Mouse (Mus musculus) heart, adult 2 months (tissue): ENCODE measurements around the gene Tmem63a. TPM values are rescaled to one million over a fixed set of nuclear protein-coding genes. Genes with fewer than 3 reads are reported as not detected.
"Not testable (repeated sequence)": the region's sequence is repeated elsewhere in the genome, so short reads cannot be mapped to it uniquely, and the experiment has no call there.

Source experiments
- DNase-seq, 2 experiments: peaks; one replicate each; pipeline ENCODE4 v3.0.0; 2021
- H3K27ac ChIP-seq: fragments of 200-600 bp; 2 replicates; pipeline ENCODE4 v1.8.1; 2022
- H3K27me3 ChIP-seq: fragments of 200-500 bp; 2 replicates; pipeline ENCODE4 v1.6.1; 2012; ENCODE audit warnings: mild to moderate bottlenecking, low read length, inconsistent platforms, mixed read lengths; ENCODE audit not compliant: control insufficient read depth, insufficient read depth
- H3K36me3 ChIP-seq: fragments of 200-500 bp; 2 replicates; pipeline ENCODE4 v1.6.1; 2012; ENCODE audit warnings: low read length, inconsistent platforms; ENCODE audit not compliant: control insufficient read depth, insufficient read depth
- H3K4me1 ChIP-seq: fragments of 200-500 bp; 2 replicates; pipeline ENCODE4 v1.6.1; 2011; ENCODE audit warnings: low read length; ENCODE audit not compliant: control insufficient read depth, insufficient read depth
- H3K4me3 ChIP-seq: fragments of 200-600 bp; 2 replicates; pipeline ENCODE4 v1.8.1; 2022
- H3K79me2 ChIP-seq: fragments of 200-500 bp; replicated peaks from 2 replicates; pipeline ENCODE4 v1.6.1; 2012; ENCODE audit warnings: mild to moderate bottlenecking, inconsistent platforms, low read length, moderate library complexity, mixed read lengths; ENCODE audit not compliant: control insufficient read depth, insufficient read depth
- H3K9ac ChIP-seq: fragments of 200-500 bp; 2 replicates; pipeline ENCODE4 v1.6.1; 2012; ENCODE audit warnings: low read depth, mild to moderate bottlenecking, control low read depth, inconsistent platforms, low read length, mixed read lengths
- CTCF ChIP-seq: fragments of 200-600 bp; IDR thresholded peaks from 2 replicates; pipeline ENCODE4 v1.8.1; 2022; ENCODE audit warnings: antibody characterized with exemption, mild to moderate bottlenecking, moderate library complexity
- EP300 ChIP-seq: fragments of 200-500 bp; IDR thresholded peaks from 2 replicates; pipeline ENCODE4 v1.6.1; 2011; ENCODE audit warnings: low read depth, low read length, control low read depth; ENCODE audit not compliant: insufficient read depth
- POLR2A ChIP-seq: fragments of 200-500 bp; IDR thresholded peaks from 2 replicates; pipeline ENCODE4 v1.6.1; 2011; ENCODE audit warnings: mild to moderate bottlenecking, low read depth, low read length, control low read depth; ENCODE audit not compliant: insufficient read depth
- WGBS: fragments of 180-500 bp; shearing (Covaris S2); methylation state at CpG from one replicate; pipeline ENCODE4 v1.1.7; 2018; 5-methylcytosine and 5-hydroxymethylcytosine counted together
- intact Hi-C: fragments of 180-260 bp; cut with DNase I; formaldehyde crosslinking; loops from one replicate; pipeline ENCODE4 v1.15.1; 2025
- long read RNA-seq: library from polyadenylated mRNA; stranded (forward); transcript quantifications from one replicate; pipeline ENCODE4 v2.0.0, GENCODE M21; 2021
- polyA plus RNA-seq: library from polyadenylated mRNA; depleted of rRNA; stranded (reverse); fragments of >200 nt; gene quantifications from 2 replicates; pipeline ENCODE4 v1.2.3, GENCODE M21; 2012; rRNA removed
- total RNA-seq, 2 experiments: library from RNA; stranded (reverse); gene quantifications; 2 replicates each; pipeline ENCODE4 v1.2.3; 2021

Tmem63a gene
- total RNA-seq (10 to 100 TPM; 13.2 to 15.8 TPM), polyA plus RNA-seq (27.5 and 34.5 TPM in 2 replicates)
- long read RNA-seq, transcript Tmem63a-201 (23 exons, 3,306 nt) = major isoform, 9 of 16 reads
- long read RNA-seq, partial matches to known transcripts = 3 of 16 reads
- long read RNA-seq, other reads (novel, unspliced or antisense) = 4 of 16 reads

GRCm38 (mm10) chr1:180942166-180943031, at the start of gene Tmem63a:
Gene Tmem63a (plus strand): TSS chr1:180942344.
- peak; percentile 65; the same call in 1 of the 2 replicates for TF ChIP-seq POLR2A
- 0 out of 2 replicates have a peak, but pooled peaks have one; percentile 15 for TF ChIP-seq EP300
- TF ChIP-seq CTCF = no peak
- peak within 1 kb of the TSS; percentile 91 for H3K27ac ChIP-seq
- under 1% methylated on average over 73 of the region's 73 CpGs for WGBS
- H3K4me1 ChIP-seq = peaks cover 22% of the 10 kb centered on the region
- no peaks in the 10 kb centered on the region for H3K79me2 ChIP-seq
- no peaks in the 10 kb centered on the region for H3K36me3 ChIP-seq
- H3K9ac ChIP-seq = peak within 1 kb of the TSS; percentile 77
- peak; percentile 85 to 89 for DNase-seq
- no peaks in the 10 kb centered on the region for H3K27me3 ChIP-seq
- intact Hi-C loops = loop anchor here (2.0 kb wide), 1 partner anchor 38 kb away; the partner anchor contains the start of gene Pycr2
- peak within 1 kb of the TSS; percentile 96 for H3K4me3 ChIP-seq

GRCm38 (mm10) chr1:180892808-180893207, 49.3 kb upstream of the Tmem63a start, which contains the start of gene Lefty2:
Gene Lefty2 (plus strand): TSS chr1:180893108.
- no peak within 1 kb of the TSS for H3K4me3 ChIP-seq
- peaks cover 4% of the 10 kb centered on the region for H3K27me3 ChIP-seq
- intact Hi-C loops = no loop called here
- no peak within 1 kb of the TSS for H3K9ac ChIP-seq
- no peak within 1 kb of the TSS for H3K27ac ChIP-seq
- no peaks in the 10 kb centered on the region for H3K36me3 ChIP-seq
- H3K4me1 ChIP-seq = peaks cover 6% of the 10 kb centered on the region
- TF ChIP-seq POLR2A (no peak), CTCF (no peak)
- no peaks in the 10 kb centered on the region for H3K79me2 ChIP-seq
- DNase-seq = no peak
- WGBS = 52% methylated on average over 10 of the region's 10 CpGs

DNA sequence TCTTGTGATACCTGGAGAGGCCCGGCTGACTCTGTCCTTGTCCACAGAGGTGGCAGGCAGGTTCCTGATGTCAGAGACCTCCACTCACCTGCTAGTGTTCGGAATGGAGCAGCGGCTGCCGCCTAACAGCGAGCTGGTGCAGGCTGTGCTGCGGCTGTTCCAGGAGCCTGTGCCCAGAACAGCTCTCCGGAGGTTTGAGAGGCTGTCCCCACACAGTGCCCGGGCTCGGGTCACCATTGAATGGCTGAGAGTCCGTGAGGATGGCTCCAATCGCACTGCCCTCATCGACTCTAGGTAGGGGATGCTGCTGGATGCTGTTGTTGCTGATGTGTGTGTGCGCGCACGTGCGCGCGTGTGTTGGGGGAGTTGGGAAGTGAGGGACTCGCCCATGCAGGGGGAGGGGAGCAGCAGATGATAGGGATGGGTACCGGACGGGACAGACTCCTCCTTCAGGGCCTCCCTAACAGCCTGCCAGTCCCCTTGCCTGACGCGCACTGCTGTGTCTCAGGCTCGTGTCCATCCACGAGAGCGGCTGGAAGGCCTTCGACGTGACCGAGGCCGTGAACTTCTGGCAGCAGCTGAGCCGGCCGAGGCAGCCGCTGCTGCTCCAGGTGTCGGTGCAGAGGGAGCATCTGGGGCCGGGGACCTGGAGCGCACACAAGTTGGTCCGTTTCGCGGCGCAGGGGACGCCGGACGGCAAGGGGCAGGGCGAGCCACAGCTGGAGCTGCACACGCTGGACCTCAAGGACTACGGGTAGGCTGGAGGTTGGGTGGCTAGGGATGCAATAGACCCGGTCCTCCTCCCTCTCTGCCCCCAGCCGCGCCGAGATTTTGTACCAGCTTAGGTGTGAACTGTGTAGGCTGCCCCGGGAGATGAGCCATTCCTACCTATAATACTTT, 47.8 kb upstream of the Tmem63a start:
- H3K36me3 ChIP-seq, H3K27ac ChIP-seq, H3K79me2 ChIP-seq, H3K27me3 ChIP-seq, H3K4me1 ChIP-seq, DNase-seq, H3K9ac ChIP-seq, H3K4me3 ChIP-seq, intact Hi-C loops: not testable (repeated sequence)
- 8% methylated on average over 47 of the region's 51 CpGs for WGBS

GRCm38 (mm10) chr1:180901107-180901506, 41.0 kb upstream of the Tmem63a start:
- H3K4me1 ChIP-seq = peaks cover 3% of the 10 kb centered on the region
- no peaks in the 10 kb centered on the region for H3K27me3 ChIP-seq
- no peak overlapping the region for H3K9ac ChIP-seq
- H3K4me3 ChIP-seq = no peak overlapping the region
- no peak overlapping the region for H3K27ac ChIP-seq
- H3K79me2 ChIP-seq = no peaks in the 10 kb centered on the region
- TF ChIP-seq POLR2A (no peak), EP300 (no peak), CTCF (peak; percentile 90)
- WGBS = 4% methylated on average over 4 of the region's 4 CpGs
- H3K36me3 ChIP-seq = no peaks in the 10 kb centered on the region
- intact Hi-C loops = loop anchor here (1.0 to 10.0 kb wide), 2 partner anchors 73 to 144 kb away; no protein-coding TSS in a partner anchor
- no peak for DNase-seq

DNA sequence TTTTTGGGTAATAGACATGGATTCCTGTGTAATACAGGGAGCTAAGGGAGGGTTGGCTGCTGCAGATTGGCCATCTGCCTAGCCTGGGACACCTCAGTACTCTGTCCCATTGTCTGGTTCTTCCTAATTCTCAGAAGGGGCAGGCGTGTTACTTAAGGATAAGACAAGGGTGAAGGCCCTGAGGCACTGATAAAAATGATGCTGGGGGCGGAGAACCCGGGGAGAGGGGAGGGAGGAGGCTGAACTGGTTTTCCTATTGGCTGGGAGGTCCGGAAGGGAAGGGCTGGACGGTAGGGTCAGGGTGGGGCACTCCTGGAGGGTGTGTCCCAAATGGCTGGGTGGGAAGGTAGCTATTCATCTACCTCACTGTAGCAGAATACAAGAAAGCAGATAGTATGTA, 39.2 kb upstream of the Tmem63a start:
- intact Hi-C loops = loop anchor here (10.0 kb wide), 1 partner anchor 142 kb away; no protein-coding TSS in a partner anchor
- Histone ChIP-seq H3K4me1 (peaks cover 3% of the 10 kb centered on the region), H3K27me3 (no peaks in the 10 kb centered on the region), H3K27ac (no peak overlapping the region), H3K9ac (no peak overlapping the region), H3K4me3 (no peak overlapping the region), H3K79me2 (no peaks in the 10 kb centered on the region), H3K36me3 (no peaks in the 10 kb centered on the region)
- DNase-seq = peak in 1 of 2 experiments; percentile 31
- 33% methylated on average over 5 of the region's 5 CpGs for WGBS
- TF ChIP-seq CTCF = no peak
- no peak for TF ChIP-seq EP300
- no peak for TF ChIP-seq POLR2A
